Mouse (Mus musculus): ENCODE data around the gene Pmel.
"Not testable (repeated sequence)": the region's sequence is repeated elsewhere in the genome, so short reads cannot be mapped to it uniquely, and the experiment has no call there.

DNA sequence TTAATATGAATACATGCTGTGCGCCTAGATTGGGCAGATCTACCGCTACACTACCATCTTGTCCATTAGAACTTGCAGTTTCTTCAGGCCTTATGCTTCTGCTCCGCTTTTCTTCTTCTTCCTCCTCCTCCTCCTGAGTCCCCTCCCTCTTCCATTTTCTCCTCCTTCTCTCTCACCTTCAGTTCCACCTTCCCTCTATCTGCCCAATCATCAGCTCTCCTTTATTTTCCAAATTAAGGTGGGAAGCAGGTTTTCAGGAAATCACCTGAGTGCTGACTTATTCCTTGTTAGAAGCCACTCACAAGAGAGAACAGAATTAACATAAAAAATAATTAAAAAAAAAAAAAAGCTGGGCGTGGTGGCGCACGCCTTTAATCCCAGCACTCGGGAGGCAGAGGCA, 7.3 kb downstream of the Pmel start:
- TF ChIP-seq CTCF (IDR thresholded peaks at IDR 0.05; ENCODE audit: low read depth); EP300 (optimal IDR thresholded peaks at IDR 0.05): not testable (repeated sequence)
